Mouse (Mus musculus): ENCODE results near the gene Fmo3. TPM values are rescaled to one million over a fixed set of nuclear protein-coding genes. Genes with fewer than 3 reads are reported as not detected.

Gene Fmo3
- not detected in 2 replicates for polyA plus RNA-seq (2015; fragmentation: Nextera tagmentation; extraction: Ambion mirVana)

DNA sequence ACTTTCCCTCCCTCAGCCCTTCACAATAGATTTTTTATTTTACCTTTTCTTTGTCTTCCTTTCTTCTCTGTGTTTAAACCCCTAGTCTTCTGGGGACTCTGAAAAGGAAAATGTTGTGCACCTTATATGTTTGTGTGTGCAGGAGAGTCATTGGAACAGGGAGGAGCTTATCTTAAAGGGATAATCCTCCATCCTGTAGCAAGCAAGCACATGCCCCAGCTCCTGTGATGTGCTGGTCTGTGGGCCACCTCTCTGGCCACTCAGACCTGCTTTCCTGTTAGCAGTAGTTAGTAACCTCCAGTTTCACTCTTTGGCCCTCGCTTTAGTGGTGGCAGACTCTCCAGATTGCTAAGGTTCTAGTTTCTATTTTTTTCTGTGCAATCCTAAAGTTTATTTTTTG, at the start of gene Fmo3:
Gene Fmo3, minus strand, starts transcription at position 101 of the 400 bp plus-strand sequence.
- no peak within 1 kb of the TSS for H3K4me2 ChIP-seq
- no peak within 1 kb of the TSS for H3K27ac ChIP-seq (replicated peaks)
- no peaks in the 10 kb centered on the region for H3K27me3 ChIP-seq
- no peaks in the 10 kb centered on the region for H3K4me1 ChIP-seq (replicated peaks)
- H3K36me3 ChIP-seq: no peaks in the 10 kb centered on the region
- no peaks in the 10 kb centered on the region for H3K9me3 ChIP-seq
- no peak within 1 kb of the TSS for H3K4me3 ChIP-seq
- no peak for ATAC-seq (ENCODE audit: low FRiP score, low read depth)
- no peak within 1 kb of the TSS for H3K9ac ChIP-seq
- WGBS: 86% methylated on average over 1 of the region's 1 CpGs

GRCm38 (mm10) chr1:163023075-163023474, 38.7 kb upstream of the Fmo3 start:
- Histone ChIP-seq H3K4me2 (no peak overlapping the region), H3K27me3 (no peaks in the 10 kb centered on the region)
- no peak for ATAC-seq (ENCODE audit: low FRiP score, low read depth)

DNA sequence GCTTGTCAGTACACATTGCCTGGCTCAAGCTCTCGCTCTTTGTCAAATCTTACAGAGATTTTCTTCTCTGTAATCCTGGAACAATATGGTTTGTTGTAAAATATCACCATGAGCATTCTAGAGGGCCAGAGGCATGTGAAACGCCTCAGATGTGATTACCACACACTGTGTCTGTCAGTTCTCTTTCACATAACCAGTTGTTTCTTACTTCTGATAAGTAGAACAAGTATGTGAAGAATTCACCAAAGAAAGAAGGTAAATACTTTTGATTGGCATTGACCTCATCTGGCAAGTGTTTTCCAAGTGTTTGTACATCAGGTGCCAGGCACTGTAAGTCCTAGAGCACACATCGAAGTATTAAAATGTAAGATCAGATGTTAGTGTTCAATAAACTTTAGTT, 24.9 kb upstream of the Fmo3 start:
- no peaks in the 10 kb centered on the region for H3K27me3 ChIP-seq
- WGBS: 73% methylated on average over 3 of the region's 3 CpGs

More at GRCm38 (mm10) chr1:163023075-163023474, 38.7 kb upstream of the Fmo3 start:
- no peak overlapping the region for H3K9ac ChIP-seq
- H3K4me1 ChIP-seq (replicated peaks): no peaks in the 10 kb centered on the region
- no peak overlapping the region for H3K4me3 ChIP-seq
- no peak overlapping the region for H3K27ac ChIP-seq (replicated peaks)
- no peaks in the 10 kb centered on the region for H3K36me3 ChIP-seq
- no peaks in the 10 kb centered on the region for H3K9me3 ChIP-seq

DNA sequence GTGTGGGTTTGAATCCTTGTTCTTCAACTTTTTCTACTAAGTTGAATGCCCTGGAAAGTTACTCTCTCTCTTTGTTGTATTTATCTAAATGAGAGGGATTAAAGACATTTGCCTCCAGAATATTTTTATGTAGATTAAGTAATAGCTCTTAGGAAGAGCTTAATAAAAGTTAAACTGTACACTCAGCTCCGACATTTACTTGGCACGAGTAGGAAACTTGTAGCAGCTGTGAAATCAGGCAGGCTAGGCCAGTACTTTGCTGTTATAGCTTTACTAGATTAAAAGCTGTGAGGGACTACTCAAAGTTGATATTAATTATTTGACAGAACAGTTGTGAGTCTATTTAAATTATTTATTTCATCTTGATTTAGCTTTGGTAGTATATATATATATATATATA, 19.2 kb upstream of the Fmo3 start:
- Histone ChIP-seq H3K27ac (replicated peaks) (no peak overlapping the region), H3K9ac (no peak overlapping the region), H3K36me3 (no peaks in the 10 kb centered on the region), H3K4me3 (no peak overlapping the region), H3K4me2 (no peak overlapping the region), H3K27me3 (no peaks in the 10 kb centered on the region), H3K4me1 (replicated peaks) (no peaks in the 10 kb centered on the region), H3K9me3 (no peaks in the 10 kb centered on the region)
- ATAC-seq (ENCODE audit: low FRiP score, low read depth): no peak
- WGBS: 89% methylated on average over 2 of the region's 2 CpGs

More for the DNA sequence above, 24.9 kb upstream of the Fmo3 start:
- H3K4me2 ChIP-seq: no peak overlapping the region
- no peak overlapping the region for H3K27ac ChIP-seq (replicated peaks)
- H3K9me3 ChIP-seq: no peaks in the 10 kb centered on the region
- no peaks in the 10 kb centered on the region for H3K36me3 ChIP-seq
- no peak for ATAC-seq (ENCODE audit: low FRiP score, low read depth)
- H3K9ac ChIP-seq: no peak overlapping the region
- H3K4me1 ChIP-seq (replicated peaks): no peaks in the 10 kb centered on the region
- no peak overlapping the region for H3K4me3 ChIP-seq

DNA sequence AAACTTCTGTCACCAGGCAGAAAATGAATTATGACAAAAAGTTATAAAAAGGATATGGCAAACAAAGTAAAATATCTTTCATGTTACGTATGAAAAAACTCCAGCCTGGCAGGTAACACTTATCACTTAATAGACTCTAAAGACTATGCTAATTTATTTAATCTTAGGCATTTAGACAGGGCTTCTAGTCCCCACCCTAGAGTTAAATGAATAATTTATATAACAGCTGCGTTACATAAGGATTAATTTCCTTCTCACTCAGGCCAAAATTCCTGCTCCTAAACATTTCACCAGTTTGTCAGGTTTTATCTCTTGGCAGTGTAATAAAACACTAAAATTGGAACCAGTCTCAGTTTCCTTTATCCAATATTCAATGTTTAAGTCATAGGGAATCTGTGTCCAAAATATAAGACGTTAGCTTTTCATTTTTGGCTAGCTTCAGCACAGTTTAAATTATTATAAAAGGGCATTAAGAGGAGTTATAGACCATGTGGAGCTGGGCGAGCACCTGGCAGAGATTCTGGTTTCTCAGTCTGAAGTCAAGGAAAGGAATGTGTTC, 17.0 kb upstream of the Fmo3 start:
- no peak for ATAC-seq (ENCODE audit: low FRiP score, low read depth)
- H3K4me2 ChIP-seq: no peak overlapping the region
- H3K9me3 ChIP-seq: no peaks in the 10 kb centered on the region
- no peaks in the 10 kb centered on the region for H3K36me3 ChIP-seq
- no peak overlapping the region for H3K9ac ChIP-seq
- no peak overlapping the region for H3K27ac ChIP-seq (replicated peaks)
- 79% methylated on average over 4 of the region's 4 CpGs for WGBS
- no peak overlapping the region for H3K4me3 ChIP-seq
- H3K4me1 ChIP-seq (replicated peaks): no peaks in the 10 kb centered on the region
- H3K27me3 ChIP-seq: no peaks in the 10 kb centered on the region

- H3K4me1 ChIP-seq (replicated peaks): no peaks in the 10 kb centered on the region
- no peak overlapping the region for H3K4me2 ChIP-seq
- no peak overlapping the region for H3K4me3 ChIP-seq
- H3K9ac ChIP-seq: no peak overlapping the region
- no peaks in the 10 kb centered on the region for H3K9me3 ChIP-seq
- 95% methylated on average over 3 of the region's 3 CpGs for WGBS
- no peaks in the 10 kb centered on the region for H3K27me3 ChIP-seq
- no peaks in the 10 kb centered on the region for H3K36me3 ChIP-seq
- no peak overlapping the region for H3K27ac ChIP-seq (replicated peaks)
- no peak for ATAC-seq (ENCODE audit: low FRiP score, low read depth)
Measured at GRCm38 (mm10) chr1:162987546-162987945, 3.2 kb upstream of the Fmo3 start.

GRCm38 (mm10) chr1:162986777-162987176, 2.4 kb upstream of the Fmo3 start:
- Histone ChIP-seq H3K27ac (replicated peaks) (no peak overlapping the region), H3K4me3 (no peak overlapping the region), H3K4me1 (replicated peaks) (no peaks in the 10 kb centered on the region), H3K9ac (no peak overlapping the region), H3K4me2 (no peak overlapping the region), H3K9me3 (no peaks in the 10 kb centered on the region), H3K36me3 (no peaks in the 10 kb centered on the region), H3K27me3 (no peaks in the 10 kb centered on the region)
- ATAC-seq (ENCODE audit: low FRiP score, low read depth): no peak
- WGBS: 97% methylated on average over 1 of the region's 1 CpGs

- WGBS: 94% methylated on average over 2 of the region's 2 CpGs
- ATAC-seq (ENCODE audit: low FRiP score, low read depth): no peak
Measured at GRCm38 (mm10) chr1:162986121-162986748, 1.9 kb upstream of the Fmo3 start.

DNA sequence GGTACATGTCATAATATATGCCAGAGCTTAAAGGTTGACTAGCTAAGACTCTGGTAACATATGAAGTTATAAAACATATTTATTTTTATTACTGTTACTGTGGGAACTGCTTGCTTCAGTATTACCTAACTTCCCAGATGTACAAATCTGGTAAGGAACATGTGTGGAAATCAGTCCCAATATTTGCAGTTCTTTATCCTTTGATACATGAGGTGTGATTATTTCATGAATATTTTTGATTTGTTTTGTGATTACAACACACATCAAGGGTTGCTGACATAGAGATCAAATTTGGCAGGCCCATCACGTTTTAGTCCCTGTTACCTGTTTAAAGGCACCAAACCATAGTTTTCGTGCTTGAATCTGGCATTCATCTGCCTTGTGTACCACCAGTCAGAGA, 20.8 kb downstream of the Fmo3 start:
- no peak for ATAC-seq (ENCODE audit: low FRiP score, low read depth)
- Histone ChIP-seq H3K9ac (no peak overlapping the region), H3K36me3 (no peaks in the 10 kb centered on the region), H3K9me3 (no peaks in the 10 kb centered on the region), H3K27me3 (no peaks in the 10 kb centered on the region), H3K4me3 (no peak overlapping the region), H3K4me1 (replicated peaks) (no peaks in the 10 kb centered on the region), H3K27ac (replicated peaks) (no peak overlapping the region), H3K4me2 (no peak overlapping the region)
- WGBS: 63% methylated on average over 2 of the region's 2 CpGs

More at GRCm38 (mm10) chr1:162986121-162986748, 1.9 kb upstream of the Fmo3 start:
- H3K4me2 ChIP-seq: no peak overlapping the region
- no peaks in the 10 kb centered on the region for H3K9me3 ChIP-seq
- H3K27ac ChIP-seq (replicated peaks): no peak overlapping the region
- no peaks in the 10 kb centered on the region for H3K36me3 ChIP-seq
- no peaks in the 10 kb centered on the region for H3K27me3 ChIP-seq
- no peak overlapping the region for H3K4me3 ChIP-seq
- H3K4me1 ChIP-seq (replicated peaks): no peaks in the 10 kb centered on the region
- H3K9ac ChIP-seq: no peak overlapping the region

GRCm38 (mm10) chr1:162957422-162957821, 26.9 kb downstream of the Fmo3 start:
- H3K4me2 ChIP-seq: no peak overlapping the region
- H3K9ac ChIP-seq: no peak overlapping the region
- no peak overlapping the region for H3K4me3 ChIP-seq
- no peaks in the 10 kb centered on the region for H3K27me3 ChIP-seq
- no peaks in the 10 kb centered on the region for H3K36me3 ChIP-seq
- no peak for ATAC-seq (ENCODE audit: low FRiP score, low read depth)
- no peaks in the 10 kb centered on the region for H3K9me3 ChIP-seq
- 91% methylated on average over 1 of the region's 1 CpGs for WGBS
- no peaks in the 10 kb centered on the region for H3K4me1 ChIP-seq (replicated peaks)
- no peak overlapping the region for H3K27ac ChIP-seq (replicated peaks)

DNA sequence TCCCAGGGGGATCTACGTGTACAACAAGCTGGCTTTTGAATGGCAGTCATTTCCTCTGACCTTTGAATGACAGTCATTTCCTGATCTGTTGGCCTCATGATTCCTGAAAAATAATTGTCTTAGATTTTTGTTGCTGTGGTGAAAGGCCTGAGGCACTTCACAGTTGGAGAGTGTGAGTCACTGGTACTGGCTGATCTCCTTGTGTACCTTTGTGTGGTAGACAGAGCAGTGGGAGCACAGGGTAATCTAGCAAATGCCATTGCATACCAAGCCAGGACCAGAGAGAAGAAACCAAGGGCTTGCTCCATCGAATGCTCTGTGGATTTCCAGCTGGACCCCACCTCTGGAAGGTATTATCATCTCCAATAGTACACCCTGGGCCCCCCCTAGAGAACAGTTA, 31.2 kb downstream of the Fmo3 start:
- no peak for ATAC-seq (ENCODE audit: low FRiP score, low read depth)
- Histone ChIP-seq H3K27me3 (no peaks in the 10 kb centered on the region), H3K9me3 (no peaks in the 10 kb centered on the region), H3K9ac (no peak overlapping the region), H3K4me3 (no peak overlapping the region), H3K4me2 (no peak overlapping the region), H3K36me3 (no peaks in the 10 kb centered on the region), H3K4me1 (replicated peaks) (no peaks in the 10 kb centered on the region), H3K27ac (replicated peaks) (no peak overlapping the region)
- WGBS: 69% methylated on average over 2 of the region's 2 CpGs

DNA sequence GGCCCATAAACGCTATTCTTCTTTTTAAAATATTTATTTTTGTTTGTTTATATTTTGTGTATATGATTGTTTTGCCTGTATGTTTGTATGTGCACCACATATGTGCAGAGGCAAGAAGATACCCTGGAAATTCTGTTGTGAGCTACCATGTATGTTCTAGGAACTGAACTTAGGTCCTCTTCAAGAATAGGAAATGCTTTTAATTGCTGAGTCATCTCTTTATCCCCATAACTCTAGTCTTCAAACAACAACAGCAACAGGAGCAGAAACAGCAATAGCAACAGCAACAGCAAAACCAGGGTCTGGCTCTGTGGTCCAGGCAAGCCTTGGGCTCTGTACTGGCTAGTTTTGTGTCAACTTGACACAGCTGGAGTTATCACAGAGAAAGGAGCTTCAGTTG, 34.6 kb downstream of the Fmo3 start:
- 94% methylated on average over 1 of the region's 1 CpGs for WGBS
- no peak for ATAC-seq (ENCODE audit: low FRiP score, low read depth)

DNA sequence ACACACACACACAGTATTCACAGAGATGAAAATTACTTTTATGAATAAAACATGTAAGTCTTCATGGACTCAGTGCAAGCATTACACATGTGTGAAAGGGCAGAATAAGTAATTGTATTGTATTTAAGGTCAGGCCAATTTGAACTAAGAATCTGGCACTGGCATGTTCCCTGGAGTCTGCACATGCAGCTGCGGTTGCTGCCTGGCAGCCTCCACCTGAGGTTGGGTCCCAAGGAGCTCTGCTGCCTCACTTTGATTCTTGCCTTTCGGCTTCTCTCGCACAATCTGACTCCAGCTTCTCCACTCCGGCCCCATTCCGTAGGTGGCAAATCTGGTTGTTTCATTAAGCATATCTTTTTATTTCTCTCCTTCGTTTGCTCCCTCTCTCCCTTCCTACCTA, 36.4 kb downstream of the Fmo3 start:
- no peak for ATAC-seq (ENCODE audit: low FRiP score, low read depth)
- H3K9me3 ChIP-seq: no peaks in the 10 kb centered on the region
- no peaks in the 10 kb centered on the region for H3K36me3 ChIP-seq
- H3K9ac ChIP-seq: no peak overlapping the region
- H3K27me3 ChIP-seq: no peaks in the 10 kb centered on the region
- H3K4me2 ChIP-seq: no peak overlapping the region
- 0 out of 2 replicates have a peak, but pooled peaks cover 4% of the 10 kb centered on the region for H3K4me1 ChIP-seq (replicated peaks)
- H3K27ac ChIP-seq (replicated peaks): no peak overlapping the region
- WGBS: 75% methylated on average over 6 of the region's 6 CpGs
- H3K4me3 ChIP-seq: no peak overlapping the region

More for the DNA sequence above, 34.6 kb downstream of the Fmo3 start:
- no peaks in the 10 kb centered on the region for H3K27me3 ChIP-seq
- H3K4me1 ChIP-seq (replicated peaks): 0 out of 2 replicates have a peak, but pooled peaks cover 4% of the 10 kb centered on the region
- no peaks in the 10 kb centered on the region for H3K36me3 ChIP-seq
- no peak overlapping the region for H3K4me3 ChIP-seq
- no peaks in the 10 kb centered on the region for H3K9me3 ChIP-seq
- no peak overlapping the region for H3K9ac ChIP-seq
- no peak overlapping the region for H3K4me2 ChIP-seq
- no peak overlapping the region for H3K27ac ChIP-seq (replicated peaks)
